Mouse (Mus musculus): ENCODE measurements around the gene Fam83b.

Gene Fam83b

GRCm38 (mm10) chr9:76566515-76567280, at the start of gene Fam83b:
TSS of gene Fam83b (minus strand) at chr9:76567116.
- DNase-seq (ENCODE audit: low spot score) = no peak

- DNase-seq (ENCODE audit: low spot score) = no peak
Measured at GRCm38 (mm10) chr9:76614165-76614564, 47.2 kb upstream of the Fam83b start.

GRCm38 (mm10) chr9:76603744-76604143, 36.8 kb upstream of the Fam83b start:
- DNase-seq (ENCODE audit: low spot score) = no peak

GRCm38 (mm10) chr9:76602874-76603273, 36.0 kb upstream of the Fam83b start:
- DNase-seq (ENCODE audit: low spot score) = no peak

GRCm38 (mm10) chr9:76597395-76597794, 30.5 kb upstream of the Fam83b start:
- DNase-seq (ENCODE audit: low spot score) = no peak

GRCm38 (mm10) chr9:76593841-76594240, 26.9 kb upstream of the Fam83b start:
- DNase-seq (ENCODE audit: low spot score) = no peak

- DNase-seq (ENCODE audit: low spot score) = no peak
Measured at GRCm38 (mm10) chr9:76583943-76584342, 17.0 kb upstream of the Fam83b start.

GRCm38 (mm10) chr9:76581966-76582365, 15.1 kb upstream of the Fam83b start:
- DNase-seq (ENCODE audit: low spot score) = no peak

GRCm38 (mm10) chr9:76567281-76567655, 352 bp upstream of the Fam83b start:
- no peak for DNase-seq (ENCODE audit: low spot score)

- DNase-seq (ENCODE audit: low spot score) = no peak
Measured at GRCm38 (mm10) chr9:76565656-76566055, 1.3 kb downstream of the Fam83b start.

GRCm38 (mm10) chr9:76564071-76564470, 2.8 kb downstream of the Fam83b start:
- DNase-seq (ENCODE audit: low spot score) = no peak

- DNase-seq (ENCODE audit: low spot score) = no peak
Measured at GRCm38 (mm10) chr9:76562794-76563193, 4.1 kb downstream of the Fam83b start.

GRCm38 (mm10) chr9:76559240-76559639, 7.7 kb downstream of the Fam83b start:
- DNase-seq (ENCODE audit: low spot score) = no peak

- no peak for DNase-seq (ENCODE audit: low spot score)
Measured at GRCm38 (mm10) chr9:76553758-76554157, 13.2 kb downstream of the Fam83b start.

- no peak for DNase-seq (ENCODE audit: low spot score)
Measured at GRCm38 (mm10) chr9:76553115-76553514, 13.8 kb downstream of the Fam83b start.

- no peak for DNase-seq (ENCODE audit: low spot score)
Measured at GRCm38 (mm10) chr9:76546714-76547113, 20.2 kb downstream of the Fam83b start.

- DNase-seq (ENCODE audit: low spot score) = no peak
Measured at GRCm38 (mm10) chr9:76540684-76541083, 26.2 kb downstream of the Fam83b start.

GRCm38 (mm10) chr9:76539953-76540621, 26.8 kb downstream of the Fam83b start:
- DNase-seq (ENCODE audit: low spot score) = no peak

GRCm38 (mm10) chr9:76539271-76539670, 27.6 kb downstream of the Fam83b start:
- no peak for DNase-seq (ENCODE audit: low spot score)

- no peak for DNase-seq (ENCODE audit: low spot score)
Measured at GRCm38 (mm10) chr9:76536032-76536431, 30.9 kb downstream of the Fam83b start.

- DNase-seq (ENCODE audit: low spot score) = no peak
Measured at GRCm38 (mm10) chr9:76532403-76532802, 34.5 kb downstream of the Fam83b start.

GRCm38 (mm10) chr9:76531368-76531767, 35.5 kb downstream of the Fam83b start:
- no peak for DNase-seq (ENCODE audit: low spot score)

- no peak for DNase-seq (ENCODE audit: low spot score)
Measured at GRCm38 (mm10) chr9:76525592-76525991, 41.3 kb downstream of the Fam83b start.

- DNase-seq (ENCODE audit: low spot score) = no peak
Measured at GRCm38 (mm10) chr9:76523075-76523474, 43.8 kb downstream of the Fam83b start.
